ENCODE assay signal across 11 mouse cellular contexts in the genomic region with DNA sequence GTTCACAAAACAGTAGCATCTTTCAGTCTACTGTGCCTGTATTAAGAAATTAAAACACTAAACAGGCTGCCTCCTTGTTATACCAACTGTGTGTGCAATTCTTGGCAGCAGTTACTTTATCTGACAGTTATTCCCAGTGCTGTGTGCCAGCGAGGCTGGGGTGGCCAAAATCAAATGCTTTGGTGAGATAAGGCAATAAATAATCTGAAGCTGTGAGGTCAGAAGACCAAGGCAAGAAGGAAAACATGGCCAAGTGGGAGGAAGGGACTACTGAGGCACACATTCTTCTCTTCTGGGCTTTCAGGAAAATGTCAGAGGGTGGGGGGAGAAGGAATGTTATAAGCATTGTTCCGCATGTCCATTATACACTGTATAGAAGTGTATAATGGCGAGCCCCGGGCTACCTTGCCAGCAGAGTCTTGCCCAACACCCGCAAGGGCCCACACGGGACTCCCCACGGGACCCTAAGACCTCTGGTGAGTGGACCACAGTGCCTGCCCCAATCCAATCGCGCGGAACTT. TPM values are rescaled to one million over a fixed set of nuclear protein-coding genes. Genes with fewer than 3 reads are reported as not detected.
DNase-seq lines count a peak whose midpoint lies in the region; ATAC-seq lines count a peak whose summit lies in the region.
"Had no signal": no experiment of that assay in that cellular context is flagged by ENCODE, and none has a peak within 500 bp of the region (broad histone marks: within the 10 kb centered on the region; RNA-seq: fewer than 3 reads in every experiment).

No protein-coding gene starts in this region.

- no peak overlapping the region for H3K4me3 ChIP-seq in kidney, embryonic 14.5 days (ENCODE audit: low read length)
- no peak overlapping the region for H3K4me3 ChIP-seq in forebrain, embryonic 15.5 days

- 78% methylated on average over 6 of the region's 10 CpGs for WGBS in kidney, embryonic 14.5 days
- 75% methylated on average over 7 of the region's 10 CpGs for WGBS in forebrain, embryonic 15.5 days

- no peak for ATAC-seq in kidney, embryonic 14.5 days (ENCODE audit: low FRiP score, low TSS enrichment)
- ATAC-seq in forebrain, embryonic 15.5 days (replicated peaks): peak; percentile 67; the same call in 1 of the 2 replicates
- ATAC-seq in activated CD4-positive, CD25-positive, alpha-beta regulatory T cell, adult 4 months: no peak
- ATAC-seq: inflammation-experienced regulatory T-cells, adult 6 months; Patski had no signal

- H3K9ac ChIP-seq in kidney, embryonic 14.5 days (ENCODE audit: low read depth, low read length): no peak overlapping the region
- no peak overlapping the region for H3K9ac ChIP-seq in forebrain, embryonic 15.5 days (replicated peaks)

- DNase-seq in adrenal gland, adult 2 months: peak; percentile 32
- DNase-seq in adrenal gland, adult 18-20 months (ENCODE audit: low spot score in 2 of 2): no peak
- no peak for DNase-seq in kidney, adult 18-20 months
- peak; percentile 32 for DNase-seq in kidney, postnatal 10 days
- DNase-seq in gastrocnemius, postnatal 10 days: no peak
- DNase-seq: thymus, adult 2 months had no signal

- H3K36me3 ChIP-seq in kidney, embryonic 14.5 days (ENCODE audit: control insufficient read depth, insufficient read depth, low read length): no peaks in the 10 kb centered on the region
- no peaks in the 10 kb centered on the region for H3K36me3 ChIP-seq in forebrain, embryonic 15.5 days

- no peaks in the 10 kb centered on the region for H3K9me3 ChIP-seq in kidney, embryonic 14.5 days (ENCODE audit: control insufficient read depth, low read length)
- H3K9me3 ChIP-seq in forebrain, embryonic 15.5 days: no peaks in the 10 kb centered on the region

- H3K4me1 ChIP-seq in kidney, embryonic 14.5 days (ENCODE audit: control insufficient read depth, insufficient read depth, low read length): no peaks in the 10 kb centered on the region
- H3K4me1 ChIP-seq in forebrain, embryonic 15.5 days: peaks cover 8% of the 10 kb centered on the region

- H3K4me2 ChIP-seq in kidney, embryonic 14.5 days (replicated peaks; ENCODE audit: low read depth, low read length): no peak overlapping the region
- H3K4me2 ChIP-seq in forebrain, embryonic 15.5 days (replicated peaks): no peak overlapping the region

- H3K27me3 ChIP-seq in kidney, embryonic 14.5 days (ENCODE audit: control insufficient read depth, insufficient read depth, low read length): no peaks in the 10 kb centered on the region
- H3K27me3 ChIP-seq in forebrain, embryonic 15.5 days: no peaks in the 10 kb centered on the region
- H3K27me3 ChIP-seq: Patski had no signal

- H3K27ac ChIP-seq in kidney, embryonic 14.5 days (ENCODE audit: low read depth, low read length): peak overlapping the region; percentile 1; the same call in 1 of the 2 replicates
- H3K27ac ChIP-seq in forebrain, embryonic 15.5 days (replicated peaks): peak overlapping the region; percentile 12; the same call in 1 of the 2 replicates

RNA-seq across cellular contexts. Expression of a gene that starts 57.8 kb away (rescaled TPM):
- total RNA-seq in adrenal gland, adult 2 months (2021): 10 to 100 TPM; 20.7 to 23.9 TPM
- polyA plus RNA-seq in adrenal gland, adult 2 months (2012; rRNA removed): 3.6 and 4.1 TPM in 2 replicates
- 10 to 100 TPM; 22.3 to 24.9 TPM for total RNA-seq in adrenal gland, adult 18-20 months (2021)
- 52.5 and 54.5 TPM in 2 replicates for polyA plus RNA-seq in kidney, embryonic 14.5 days (2014; fragmentation: Nextera tagmentation; extraction: Ambion mirVana)
- polyA plus RNA-seq in forebrain, embryonic 15.5 days (2015; fragmentation: Nextera tagmentation; extraction: Ambion mirVana): 41.3 and 42.4 TPM in 2 replicates
- total RNA-seq in gastrocnemius, postnatal 10 days (2021): 10 to 100 TPM; 17.3 to 17.4 TPM
- polyA plus RNA-seq in activated CD4-positive, CD25-positive, alpha-beta regulatory T cell, adult 4 months (2017; shearing (Covaris generic)): 10 to 100 TPM; 51.9 to 53.0 TPM

Comparison
In these comparisons a context has a peak if more than half of its experiments do, and no peak if none do; other contexts are left out.
1. DNase-seq: peak in adrenal gland, adult 2 months (single experiment) and kidney, postnatal 10 days (single experiment); none in adrenal gland, adult 18-20 months (0 of 2), kidney, adult 18-20 months (single experiment) and gastrocnemius, postnatal 10 days (single experiment).